Mouse (Mus musculus): ENCODE data around the gene Pou4f1.

- TF ChIP-seq POLR2A (IDR thresholded peaks at IDR 0.05; ENCODE audit: extremely low read depth, insufficient read depth, low read length) (no peak), CTCF (IDR thresholded peaks at IDR 0.05; ENCODE audit: extremely low read depth, insufficient read depth, low read length) (no peak)
These were observed 6.2 kb downstream of the Pou4f1 start for GRCm38 (mm10) chr14:104461286-104462240.
